Mouse (Mus musculus) hindbrain, embryonic 12.5 days (tissue): ENCODE measurements around the gene Vtn. TPM values are rescaled to one million over a fixed set of nuclear protein-coding genes. Genes with fewer than 3 reads are reported as not detected.
A peak's percentile ranks its signal among the peaks of the same experiment; 100 is the strongest.

Experiments
- ATAC-seq: fragments of 200-750 bp; cut with Nextera tagmentation; 2 replicates; pipeline ENCODE4 v1.8.0; 2017; ENCODE audit warnings: moderate TSS enrichment; ENCODE audit not compliant: low FRiP score
- H3K27ac ChIP-seq: fragments of 300-500 bp; sonication (generic); 2 replicates; pipeline ENCODE4 v1.5.1; 2016; ENCODE audit warnings: mild to moderate bottlenecking
- H3K27me3 ChIP-seq: fragments of 300-500 bp; sonication (generic); 2 replicates; pipeline ENCODE4 v1.6.1; 2016; ENCODE audit warnings: mild to moderate bottlenecking
- H3K36me3 ChIP-seq: fragments of 300-500 bp; sonication (generic); 2 replicates; pipeline ENCODE4 v1.6.1; 2016; ENCODE audit warnings: mild to moderate bottlenecking
- H3K4me1 ChIP-seq: fragments of 300-500 bp; sonication (generic); 2 replicates; pipeline ENCODE4 v1.6.1; 2016
- H3K4me2 ChIP-seq: fragments of 300-500 bp; sonication (generic); replicated peaks from 2 replicates; pipeline ENCODE4 v1.6.1; 2016; ENCODE audit warnings: mild to moderate bottlenecking
- H3K4me3 ChIP-seq: fragments of 300-500 bp; sonication (generic); 2 replicates; pipeline ENCODE4 v1.5.1; 2016; ENCODE audit warnings: mild to moderate bottlenecking
- H3K9ac ChIP-seq: fragments of 300-500 bp; sonication (generic); 2 replicates; pipeline ENCODE4 v1.6.1; 2016; ENCODE audit warnings: mild to moderate bottlenecking, moderate library complexity
- H3K9me3 ChIP-seq: fragments of 300-500 bp; sonication (generic); replicated peaks from 2 replicates; pipeline ENCODE4 v1.6.1; 2016; ENCODE audit warnings: mild to moderate bottlenecking
- WGBS: fragments of 180-500 bp; shearing (Covaris S2); methylation state at CpG from one replicate; pipeline ENCODE4 v1.1.7; 2016; 5-methylcytosine and 5-hydroxymethylcytosine counted together
- polyA plus RNA-seq: library from polyadenylated mRNA; unstranded; fragments of >200 nt; fragmentation: Nextera tagmentation; extraction: Ambion mirVana; gene quantifications from 2 replicates; pipeline ENCODE4 v1.2.1, GENCODE M21; 2016

The Vtn gene
- 118 and 156 TPM in 2 replicates for polyA plus RNA-seq

GRCm38 (mm10) chr11:78499004-78499403 lies at the start of gene Vtn:
TSS of gene Vtn (plus strand) at chr11:78499091.
- Histone ChIP-seq H3K4me3 (peak within 1 kb of the TSS; percentile 75), H3K36me3 (no peaks in the 10 kb centered on the region), H3K4me1 (peaks cover 26% of the 10 kb centered on the region), H3K27me3 (peaks cover 43% of the 10 kb centered on the region), H3K27ac (peak within 1 kb of the TSS; percentile 95), H3K4me2 (peak within 1 kb of the TSS; percentile 92), H3K9me3 (no peaks in the 10 kb centered on the region), H3K9ac (peak within 1 kb of the TSS; percentile 59)
- WGBS, result 35% methylated on average over 7 of the region's 7 CpGs
- ATAC-seq, result no peak

- H3K27me3 ChIP-seq, result no peaks in the 10 kb centered on the region
- no peaks in the 10 kb centered on the region for H3K36me3 ChIP-seq
- no peak overlapping the region for H3K4me3 ChIP-seq
- H3K9ac ChIP-seq, result no peak overlapping the region
- no peaks in the 10 kb centered on the region for H3K4me1 ChIP-seq
- no peaks in the 10 kb centered on the region for H3K9me3 ChIP-seq
- H3K4me2 ChIP-seq, result no peak overlapping the region
- 47% methylated on average over 2 of the region's 2 CpGs for WGBS
- ATAC-seq, result no peak
- no peak overlapping the region for H3K27ac ChIP-seq
Observed at GRCm38 (mm10) chr11:78450337-78450736, 48.6 kb upstream of the Vtn start.

GRCm38 (mm10) chr11:78453675-78454074 lies 45.2 kb upstream of the Vtn start:
- ATAC-seq, result no peak
- no peak overlapping the region for H3K4me2 ChIP-seq
- 13% methylated on average over 4 of the region's 4 CpGs for WGBS
- no peak overlapping the region for H3K9ac ChIP-seq
- no peaks in the 10 kb centered on the region for H3K9me3 ChIP-seq
- no peak overlapping the region for H3K27ac ChIP-seq
- H3K36me3 ChIP-seq, result no peaks in the 10 kb centered on the region
- no peaks in the 10 kb centered on the region for H3K27me3 ChIP-seq
- no peaks in the 10 kb centered on the region for H3K4me1 ChIP-seq
- H3K4me3 ChIP-seq, result no peak overlapping the region

GRCm38 (mm10) chr11:78454276-78454675 lies 44.6 kb upstream of the Vtn start:
- H3K27ac ChIP-seq, result no peak overlapping the region
- WGBS, result 73% methylated on average over 7 of the region's 7 CpGs
- no peaks in the 10 kb centered on the region for H3K27me3 ChIP-seq

DNA sequence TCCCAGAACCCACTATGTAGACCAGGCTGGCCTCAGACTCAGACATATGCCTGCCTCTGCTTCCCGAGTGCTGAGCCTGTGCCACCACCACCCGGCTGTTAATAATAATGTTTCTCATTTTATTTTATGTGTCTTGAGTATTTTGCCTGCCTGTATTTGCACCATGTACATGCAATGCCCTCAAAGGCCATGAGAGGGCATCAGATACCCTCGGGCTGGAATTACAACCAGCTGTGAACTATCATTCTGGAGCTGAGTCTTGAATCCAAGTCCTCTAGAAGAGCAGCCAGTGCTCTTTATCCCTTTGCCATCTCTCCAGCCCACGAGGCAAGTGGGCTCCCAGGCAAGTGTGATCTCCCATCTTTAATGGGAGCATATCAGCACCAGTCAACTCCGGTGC lies 43.6 kb upstream of the Vtn start:
- H3K9me3 ChIP-seq, result no peaks in the 10 kb centered on the region
- WGBS, result 51% methylated on average over 5 of the region's 5 CpGs
- H3K9ac ChIP-seq, result no peak overlapping the region
- no peaks in the 10 kb centered on the region for H3K36me3 ChIP-seq
- H3K4me3 ChIP-seq, result no peak overlapping the region
- ATAC-seq, result no peak
- no peaks in the 10 kb centered on the region; the same call in 1 of the 2 replicates for H3K27me3 ChIP-seq
- no peaks in the 10 kb centered on the region for H3K4me1 ChIP-seq
- no peak overlapping the region for H3K4me2 ChIP-seq
- no peak overlapping the region for H3K27ac ChIP-seq

More at GRCm38 (mm10) chr11:78454276-78454675, 44.6 kb upstream of the Vtn start:
- no peaks in the 10 kb centered on the region for H3K36me3 ChIP-seq
- no peaks in the 10 kb centered on the region for H3K4me1 ChIP-seq
- H3K4me2 ChIP-seq, result no peak overlapping the region
- no peak for ATAC-seq
- no peaks in the 10 kb centered on the region for H3K9me3 ChIP-seq
- no peak overlapping the region for H3K9ac ChIP-seq
- H3K4me3 ChIP-seq, result no peak overlapping the region

DNA sequence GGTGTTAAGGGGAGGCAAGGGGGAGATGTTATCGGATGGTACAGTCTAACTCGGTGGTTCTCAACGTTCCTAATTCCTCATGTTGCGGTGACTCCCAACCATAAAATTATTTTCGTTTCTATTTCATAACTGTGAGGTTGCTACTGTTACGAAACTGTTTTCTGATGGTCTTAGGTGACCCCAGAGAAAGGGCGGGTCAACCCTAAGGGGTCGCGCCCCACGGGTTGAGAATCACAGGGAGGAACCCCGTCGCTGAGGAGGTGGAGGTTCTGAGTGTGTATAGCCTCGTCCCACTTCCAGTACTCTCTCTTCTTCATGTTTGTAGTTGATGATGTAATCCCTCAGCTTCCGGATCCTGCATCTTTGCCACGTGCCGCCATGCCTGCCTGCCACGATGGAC lies 40.2 kb upstream of the Vtn start:
- Histone ChIP-seq H3K4me1 (no peaks in the 10 kb centered on the region), H3K4me3 (no peak overlapping the region), H3K27me3 (no peaks in the 10 kb centered on the region; the same call in 1 of the 2 replicates), H3K36me3 (no peaks in the 10 kb centered on the region), H3K4me2 (no peak overlapping the region), H3K9me3 (no peaks in the 10 kb centered on the region), H3K9ac (no peak overlapping the region), H3K27ac (no peak overlapping the region)
- 84% methylated on average over 17 of the region's 17 CpGs for WGBS
- no peak for ATAC-seq

- H3K27me3 ChIP-seq, result no peaks in the 10 kb centered on the region; the same call in 1 of the 2 replicates
- no peak overlapping the region for H3K4me2 ChIP-seq
- H3K4me3 ChIP-seq, result no peak overlapping the region
- no peak overlapping the region for H3K27ac ChIP-seq
- H3K9me3 ChIP-seq, result no peaks in the 10 kb centered on the region
- H3K9ac ChIP-seq, result no peak overlapping the region
- H3K36me3 ChIP-seq, result no peaks in the 10 kb centered on the region
- no peak for ATAC-seq
- H3K4me1 ChIP-seq, result peaks cover 14% of the 10 kb centered on the region
- WGBS, result 84% methylated on average over 1 of the region's 1 CpGs
Observed at GRCm38 (mm10) chr11:78461894-78462293, 37.0 kb upstream of the Vtn start.

DNA sequence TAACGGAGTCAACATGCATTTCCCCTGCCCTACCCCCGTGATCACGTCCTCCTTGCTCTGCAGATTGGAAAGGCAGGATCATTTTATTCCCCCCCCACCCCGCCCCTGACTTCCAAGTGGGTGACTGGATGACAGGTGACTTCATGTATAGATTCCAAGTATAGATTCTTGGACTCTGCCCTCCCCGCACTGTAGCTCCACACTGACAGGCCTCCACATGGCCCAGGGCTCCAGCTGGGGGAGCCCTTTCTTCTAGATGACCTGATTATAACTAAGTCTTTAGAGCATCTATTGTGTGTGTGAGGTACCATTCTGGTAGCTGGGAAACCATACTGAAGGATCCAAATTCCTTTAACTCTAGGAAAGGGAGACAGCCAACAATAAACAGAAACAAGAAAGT lies 36.2 kb upstream of the Vtn start:
- no peak for ATAC-seq
- Histone ChIP-seq H3K4me2 (no peak overlapping the region), H3K9ac (no peak overlapping the region), H3K9me3 (no peaks in the 10 kb centered on the region), H3K4me3 (no peak overlapping the region), H3K36me3 (no peaks in the 10 kb centered on the region), H3K4me1 (peaks cover 14% of the 10 kb centered on the region), H3K27ac (no peak overlapping the region), H3K27me3 (no peaks in the 10 kb centered on the region; the same call in 1 of the 2 replicates)
- WGBS, result 86% methylated on average over 5 of the region's 5 CpGs

DNA sequence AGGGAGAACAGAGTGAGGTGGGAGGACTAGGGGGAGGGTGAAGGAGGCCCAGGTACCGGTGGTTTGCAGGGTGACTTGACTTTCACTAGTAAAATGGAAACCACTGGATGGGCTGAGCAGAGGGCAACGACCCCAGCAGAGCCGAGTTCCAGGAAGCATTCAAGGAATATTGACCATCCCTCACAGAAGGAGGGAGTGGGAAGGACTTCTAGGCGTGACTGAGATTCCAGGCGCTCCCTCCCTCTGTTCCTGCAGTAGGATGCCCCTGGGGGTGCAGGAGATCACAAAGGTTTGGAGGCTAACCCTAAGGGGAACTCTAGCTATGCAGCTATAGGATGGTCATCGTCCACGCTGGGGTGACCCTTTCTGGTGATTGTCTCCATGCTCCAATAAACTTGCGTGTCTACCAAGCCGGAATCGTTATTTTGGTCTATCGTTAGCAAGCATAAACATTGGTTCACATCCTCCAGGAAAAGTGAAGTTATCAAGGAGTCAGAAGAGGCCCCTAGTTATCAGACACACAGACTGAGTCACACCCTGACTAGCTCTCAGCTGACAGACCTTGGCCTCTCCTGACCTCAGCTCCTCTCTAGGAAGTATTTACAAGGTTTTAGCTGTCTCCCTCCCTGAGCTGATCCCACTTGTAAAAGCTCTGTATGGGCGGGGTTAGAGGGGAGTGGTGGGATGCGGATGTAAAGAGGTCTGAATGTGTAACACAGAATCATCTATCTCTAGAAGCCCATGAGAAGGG lies 35.4 kb upstream of the Vtn start:
- WGBS, result 73% methylated on average over 13 of the region's 13 CpGs
- Histone ChIP-seq H3K27ac (no peak overlapping the region), H3K9me3 (no peaks in the 10 kb centered on the region), H3K4me3 (no peak overlapping the region), H3K27me3 (no peaks in the 10 kb centered on the region; the same call in 1 of the 2 replicates), H3K4me2 (no peak overlapping the region), H3K9ac (no peak overlapping the region), H3K36me3 (no peaks in the 10 kb centered on the region), H3K4me1 (peaks cover 14% of the 10 kb centered on the region)
- ATAC-seq, result no peak

- Histone ChIP-seq H3K9ac (peak overlapping the region; percentile 88), H3K4me3 (peak overlapping the region; percentile 75), H3K27ac (peak overlapping the region; percentile 87; the same call in 1 of the 2 replicates), H3K4me1 (peaks cover 14% of the 10 kb centered on the region), H3K36me3 (no peaks in the 10 kb centered on the region), H3K4me2 (peak overlapping the region; percentile 90), H3K9me3 (no peaks in the 10 kb centered on the region), H3K27me3 (no peaks in the 10 kb centered on the region; the same call in 1 of the 2 replicates)
- 29% methylated on average over 9 of the region's 9 CpGs for WGBS
- ATAC-seq, result 0 out of 2 replicates have a peak, but pooled peaks have one; percentile 24
Observed at GRCm38 (mm10) chr11:78465116-78465515, 33.8 kb upstream of the Vtn start.

GRCm38 (mm10) chr11:78465568-78466180 lies 33.2 kb upstream of the Vtn start, which contains the start of gene Slc46a1:
TSS of gene Slc46a1 (plus strand) at chr11:78465697.
- under 1% methylated on average over 41 of the region's 41 CpGs for WGBS
- H3K9ac ChIP-seq, result peak within 1 kb of the TSS; percentile 88
- H3K27ac ChIP-seq, result peak within 1 kb of the TSS; percentile 87
- peaks cover 14% of the 10 kb centered on the region for H3K4me1 ChIP-seq
- peak; percentile 92 for ATAC-seq
- no peaks in the 10 kb centered on the region for H3K9me3 ChIP-seq
- H3K36me3 ChIP-seq, result no peaks in the 10 kb centered on the region
- H3K4me3 ChIP-seq, result peak within 1 kb of the TSS; percentile 75
- no peaks in the 10 kb centered on the region for H3K27me3 ChIP-seq
- peak within 1 kb of the TSS; percentile 90 for H3K4me2 ChIP-seq

GRCm38 (mm10) chr11:78466242-78466912 lies 32.5 kb upstream of the Vtn start:
- 60% methylated on average over 23 of the region's 23 CpGs for WGBS
- no peaks in the 10 kb centered on the region for H3K27me3 ChIP-seq
- H3K4me2 ChIP-seq, result peak overlapping the region; percentile 90
- peak overlapping the region; percentile 87 for H3K27ac ChIP-seq
- peak overlapping the region; percentile 88 for H3K9ac ChIP-seq
- H3K36me3 ChIP-seq, result no peaks in the 10 kb centered on the region
- H3K4me1 ChIP-seq, result peaks cover 14% of the 10 kb centered on the region
- no peaks in the 10 kb centered on the region for H3K9me3 ChIP-seq
- peak overlapping the region; percentile 75 for H3K4me3 ChIP-seq
- ATAC-seq, result 0 out of 2 replicates have a peak, but pooled peaks have one; percentile 18
